Comparison of ENCODE assay signal across 16 mouse cellular contexts in genomic region chr13:95679078-95679477, GRCm38 (mm10). TPM values are rescaled to one million over a fixed set of nuclear protein-coding genes. Genes with fewer than 3 reads are reported as not detected.
DNase-seq lines count a peak whose midpoint lies in the region; ATAC-seq and TF ChIP-seq lines count a peak whose summit lies in the region.
"Had no signal": no experiment of that assay in that cellular context is flagged by ENCODE, and none has a peak within 500 bp of the region (broad histone marks: within the 10 kb centered on the region; RNA-seq: fewer than 3 reads in every experiment).

No protein-coding gene starts in this region.

- peak overlapping the region; percentile 97 for H3K27ac ChIP-seq in liver, embryonic 13.5 days
- H3K27ac ChIP-seq in left cerebral cortex, adult 2 months, result no peak overlapping the region
- H3K27ac ChIP-seq: forebrain, embryonic 13.5 days; intestine, embryonic 15.5 days; limb, embryonic 10.5 days had no signal

- no peaks in the 10 kb centered on the region for H3K27me3 ChIP-seq in liver, embryonic 13.5 days
- H3K27me3 ChIP-seq: forebrain, embryonic 13.5 days; intestine, embryonic 15.5 days had no signal

- peaks cover 64% of the 10 kb centered on the region for H3K4me1 ChIP-seq in liver, embryonic 13.5 days (replicated peaks)
- H3K4me1 ChIP-seq: forebrain, embryonic 13.5 days; intestine, embryonic 15.5 days; limb, embryonic 10.5 days had no signal

- peak overlapping the region; percentile 49 for H3K9ac ChIP-seq in liver, embryonic 13.5 days
- H3K9ac ChIP-seq: forebrain, embryonic 13.5 days; intestine, embryonic 15.5 days had no signal

- no peak for TF ChIP-seq CTCF in left cerebral cortex, adult 2 months (IDR thresholded peaks at IDR 0.05)

- no peaks in the 10 kb centered on the region for H3K9me3 ChIP-seq in liver, embryonic 13.5 days (replicated peaks)
- H3K9me3 ChIP-seq: forebrain, embryonic 13.5 days; intestine, embryonic 15.5 days; limb, embryonic 10.5 days had no signal

- peak; percentile 42 for DNase-seq in spleen, adult 12 weeks (ENCODE audit: low spot score)
- no peak for DNase-seq in spleen, adult 18-20 months
- peak; percentile 63 for DNase-seq in c-Kit-negative CD71-positive TER-119-positive erythroid progenitor cells, embryonic 14.5 days (ENCODE audit: low read depth, low spot score)
- DNase-seq in liver, embryonic 13.5 days, result peak; percentile 66
- no peak for DNase-seq in layer of hippocampus, adult 9-11 months
- DNase-seq in left cerebral cortex, adult 2 months (ENCODE audit: extremely low spot score in 1 of 2, low spot score in 2 of 2), result no peak
- no peak for DNase-seq in lung, postnatal 25 days (ENCODE audit: low spot score)
- DNase-seq: adrenal gland, adult 2 months; cerebellum, postnatal 10 days; kidney, postnatal 10 days; thymus, postnatal 36 days had no signal

- 34% methylated on average over 5 of the region's 5 CpGs for whole genome bisulfite sequencing in liver, embryonic 13.5 days (ENCODE audit: insufficient replicate concordance)

- intact Hi-C loops in left cerebral cortex, adult 2 months (cut with DNase I), result no loop called here

- peaks cover 18% of the 10 kb centered on the region; the same call in 1 of the 2 replicates for H3K36me3 ChIP-seq in liver, embryonic 13.5 days
- H3K36me3 ChIP-seq: intestine, embryonic 15.5 days had no signal

- H3K4me2 ChIP-seq in liver, embryonic 13.5 days, result peak overlapping the region; percentile 52
- H3K4me2 ChIP-seq: forebrain, embryonic 13.5 days; intestine, embryonic 15.5 days; midbrain, embryonic 11.5 days had no signal

- ATAC-seq in liver, embryonic 13.5 days (ENCODE audit: low read depth), result peak; percentile 57
- ATAC-seq: forebrain, embryonic 13.5 days had no signal

- no peak overlapping the region for H3K4me3 ChIP-seq in liver, embryonic 13.5 days (replicated peaks)
- H3K4me3 ChIP-seq in left cerebral cortex, adult 2 months, result no peak overlapping the region
- H3K4me3 ChIP-seq: forebrain, embryonic 13.5 days; intestine, embryonic 15.5 days; limb, embryonic 10.5 days had no signal

RNA-seq across cellular contexts. Expression of gene F2rl2, which starts 17.6 kb away (rescaled TPM):
- 13.4 and 17.9 TPM in 2 replicates for polyA plus RNA-seq in liver, embryonic 13.5 days (2015; fragmentation: Nextera tagmentation; extraction: Ambion mirVana)
- total RNA-seq in left cerebral cortex, adult 2 months (2021), result 1 to 10 TPM; 1.2 to 1.3 TPM
- total RNA-seq: gastrocnemius, adult 18-20 months had no signal

Comparison
In these comparisons a context has a peak if more than half of its experiments do, and no peak if none do; other contexts are left out.
1. DNase-seq: peak in spleen, adult 12 weeks (single experiment), c-Kit-negative CD71-positive TER-119-positive erythroid progenitor cells, embryonic 14.5 days (single experiment) and liver, embryonic 13.5 days (single experiment); none in spleen, adult 18-20 months (0 of 2), layer of hippocampus, adult 9-11 months (single experiment), left cerebral cortex, adult 2 months (0 of 2) and lung, postnatal 25 days (single experiment).